Mouse (Mus musculus) hindlimb bud, embryonic 11.5 days (tissue): ENCODE results near the gene Calb2.
A peak's percentile ranks its signal among the peaks of the same experiment; 100 is the strongest.

Experiments used
- DNase-seq: peaks from one replicate; pipeline ENCODE4 v3.0.0-alpha.2; 2012; ENCODE audit warnings: low read depth, low spot score; ENCODE audit errors: extremely low spot score

The Calb2 gene

DNA sequence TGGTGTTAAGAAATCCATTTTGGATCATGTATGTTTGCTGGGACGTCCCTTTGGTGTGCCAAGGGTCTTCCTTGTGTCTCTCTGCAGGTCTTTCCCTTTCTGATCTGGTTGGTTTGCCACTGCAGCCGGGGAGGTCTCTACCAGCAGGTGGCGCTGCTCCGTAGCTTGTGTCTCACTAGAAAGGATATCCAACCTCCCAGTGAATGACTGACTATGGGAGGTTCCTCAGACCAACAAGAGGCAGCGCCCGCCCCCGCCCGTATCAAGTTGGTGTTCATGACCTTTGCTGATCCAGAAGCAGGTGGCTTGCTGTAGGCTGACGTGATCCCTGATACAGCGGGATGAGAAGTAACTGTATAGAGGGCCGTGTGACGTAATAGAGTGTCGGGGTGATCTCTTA lies 37.5 kb downstream of the Calb2 start:
- peak; percentile 30 for DNase-seq

DNA sequence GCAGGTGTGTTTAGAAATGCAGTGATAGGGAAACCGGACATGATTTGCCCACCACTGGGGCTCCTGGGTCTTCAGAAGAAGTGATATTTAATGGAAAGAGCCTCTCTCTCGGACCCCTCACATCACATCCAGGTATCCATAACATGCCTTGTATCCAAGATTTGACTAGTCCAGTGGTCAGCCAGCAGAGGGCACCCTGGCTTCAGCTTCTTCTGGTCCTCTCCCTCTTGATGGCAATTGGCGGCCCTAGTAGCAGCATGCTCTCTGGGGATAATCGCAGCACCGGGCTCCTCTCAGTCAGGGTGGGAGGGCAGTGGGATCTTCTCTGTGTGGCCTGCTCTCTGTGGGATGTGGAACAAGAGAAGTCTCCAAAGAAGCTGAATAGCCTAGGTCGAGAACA lies 48.3 kb downstream of the Calb2 start:
- DNase-seq, result no peak

DNA sequence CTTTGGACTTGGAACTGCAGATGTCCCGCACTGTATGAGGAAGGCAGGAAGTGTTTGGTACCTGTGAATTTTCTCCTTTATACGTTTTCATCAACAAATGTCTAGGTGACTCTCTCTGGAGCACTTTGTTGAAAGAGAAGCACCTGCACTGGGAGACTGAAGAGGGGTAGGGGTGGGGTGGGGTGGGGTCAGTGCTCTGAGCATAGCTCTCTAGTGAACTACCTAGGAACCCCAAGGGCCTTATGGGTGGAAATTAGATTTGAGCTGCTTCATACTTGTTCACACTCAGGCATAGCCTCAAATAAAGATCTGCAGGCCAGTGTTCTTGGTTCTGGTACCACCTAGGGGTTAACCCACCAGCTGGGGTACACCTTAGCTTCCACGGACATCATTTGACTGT lies 65.4 kb downstream of the Calb2 start, which contains the start of gene Gm17720:
TSS of gene Gm17720 (minus strand) at position 101 of the 400 bp plus-strand sequence.
- DNase-seq, result no peak

GRCm38 (mm10) chr8:110101676-110102075 lies 66.3 kb downstream of the Calb2 start:
- no peak for DNase-seq

DNA sequence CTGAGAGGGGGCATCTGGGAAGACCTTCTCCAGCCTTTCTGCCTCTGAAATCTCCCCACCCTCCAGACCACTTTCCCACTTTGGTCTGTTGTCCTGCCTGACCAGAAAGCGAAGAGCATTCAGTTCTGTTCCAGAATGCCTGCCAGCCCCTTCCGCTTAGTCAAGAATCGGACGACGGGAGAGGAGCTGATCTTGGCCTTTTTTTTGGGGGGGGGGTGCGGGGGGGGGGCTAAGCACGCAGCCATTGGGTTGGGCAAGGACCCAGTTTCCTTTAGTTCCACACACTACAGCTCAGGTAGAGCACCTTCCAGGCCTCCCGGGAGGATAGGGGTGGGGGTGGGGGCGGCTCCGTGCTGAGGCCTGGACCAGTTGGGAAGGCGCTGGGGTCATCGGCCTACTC lies 67.1 kb downstream of the Calb2 start, which contains the start of gene Gm21964:
TSS of gene Gm21964 (plus strand) at position 301 of the 400 bp plus-strand sequence.
- no peak for DNase-seq

GRCm38 (mm10) chr8:110091869-110092268 lies 76.1 kb downstream of the Calb2 start:
- no peak for DNase-seq
